Mouse (Mus musculus) bone marrow, adult 2 months (tissue): ENCODE data around the gene Rbm25.

Source experiments
- CTCF ChIP-seq: fragments of 200-500 bp; IDR thresholded peaks from 2 replicates; pipeline ENCODE4 v1.5.1; 2011; ENCODE audit warnings: low read length, control low read depth; ENCODE audit not compliant: control insufficient read depth, insufficient read depth
- POLR2A ChIP-seq: fragments of 200-500 bp; IDR thresholded peaks from 2 replicates; pipeline ENCODE4 v1.6.1; 2011; ENCODE audit warnings: low read depth, mild to moderate bottlenecking, control low read depth, low read length, borderline replicate concordance; ENCODE audit not compliant: control insufficient read depth

DNA sequence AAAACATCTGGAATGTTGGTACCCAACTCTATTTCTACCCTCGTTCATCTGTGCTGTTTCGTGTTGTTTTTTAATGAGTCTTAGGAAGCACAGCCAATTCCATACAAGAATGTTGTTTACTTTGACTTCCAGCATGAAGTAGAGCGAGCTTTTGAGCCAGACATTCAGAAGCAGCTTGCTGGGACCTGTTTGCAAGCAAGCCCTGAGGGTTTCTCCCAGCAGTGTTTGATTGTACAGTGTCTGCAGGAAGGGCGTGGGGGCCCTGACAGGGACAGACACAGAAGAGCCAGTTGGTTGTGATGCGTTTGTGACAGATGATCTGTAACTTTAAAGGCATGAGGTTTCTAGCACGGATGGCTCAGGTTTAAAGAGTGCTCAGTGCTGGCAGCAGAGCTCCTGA, 90.2 kb downstream of the Rbm25 start:
- TF ChIP-seq CTCF: no peak
- TF ChIP-seq POLR2A: no peak
